Mouse (Mus musculus) liver, embryonic 11.5 days (tissue): ENCODE data around the gene Gm42906. TPM values are rescaled to one million over a fixed set of nuclear protein-coding genes. Genes with fewer than 3 reads are reported as not detected.

Experiments used
- ATAC-seq: fragments of 200-750 bp; cut with Nextera tagmentation; replicated peaks from 2 replicates; pipeline ENCODE4 v1.8.0; 2017; ENCODE audit warnings: moderate number of reproducible peaks, mild to moderate bottlenecking, moderate TSS enrichment, moderate library complexity; ENCODE audit not compliant: low FRiP score
- DNase-seq: peaks from one replicate; pipeline ENCODE4 v3.0.0-alpha.2; 2017; ENCODE audit warnings: low spot score
- H3K27ac ChIP-seq: fragments of 300-500 bp; sonication (generic); 2 replicates; pipeline ENCODE4 v1.5.1; 2014; ENCODE audit warnings: mild to moderate bottlenecking, low read depth, low read length, control low read depth
- H3K27me3 ChIP-seq: fragments of 300-500 bp; sonication (generic); replicated peaks from 2 replicates; pipeline ENCODE4 v1.6.1; 2014; ENCODE audit warnings: low read length, mixed read lengths; ENCODE audit not compliant: control insufficient read depth, insufficient read depth
- H3K36me3 ChIP-seq: fragments of 300-500 bp; sonication (generic); 2 replicates; pipeline ENCODE4 v1.6.1; 2014; ENCODE audit warnings: mild to moderate bottlenecking, low read length, moderate library complexity, mixed read lengths; ENCODE audit not compliant: control insufficient read depth, insufficient read depth
- H3K4me1 ChIP-seq: fragments of 300-500 bp; sonication (generic); replicated peaks from 2 replicates; pipeline ENCODE4 v1.6.1; 2014; ENCODE audit warnings: low read length, mixed read lengths; ENCODE audit not compliant: control insufficient read depth, insufficient read depth
- H3K4me2 ChIP-seq: fragments of 300-500 bp; sonication (generic); 2 replicates; pipeline ENCODE4 v1.6.1; 2014; ENCODE audit warnings: mild to moderate bottlenecking, control low read depth, moderate library complexity
- H3K4me3 ChIP-seq: fragments of 300-500 bp; sonication (generic); 2 replicates; pipeline ENCODE4 v1.5.1; 2014; ENCODE audit warnings: low read depth, low read length, control low read depth
- H3K9ac ChIP-seq: fragments of 300-500 bp; sonication (generic); 2 replicates; pipeline ENCODE4 v1.6.1; 2014; ENCODE audit warnings: low read depth, low read length, control low read depth
- H3K9me3 ChIP-seq: fragments of 300-500 bp; sonication (generic); 2 replicates; pipeline ENCODE4 v1.6.1; 2016; ENCODE audit warnings: low read length, inconsistent platforms, mixed read lengths; ENCODE audit not compliant: control insufficient read depth
- WGBS: fragments of 180-500 bp; shearing (Covaris S2); extraction: QIAGEN DNeasy Blood & Tissue Kit; methylation state at CpG from one replicate; pipeline ENCODE4 v1.1.7; 2014; 5-methylcytosine and 5-hydroxymethylcytosine counted together
- polyA plus RNA-seq: library from polyadenylated mRNA; unstranded; fragments of >200 nt; fragmentation: Nextera tagmentation; extraction: Ambion mirVana; gene quantifications from 2 replicates; pipeline ENCODE4 v1.2.1, GENCODE M21; 2014

Gm42906 gene
- polyA plus RNA-seq, 1 experiment from 2014 or later = not detected

DNA sequence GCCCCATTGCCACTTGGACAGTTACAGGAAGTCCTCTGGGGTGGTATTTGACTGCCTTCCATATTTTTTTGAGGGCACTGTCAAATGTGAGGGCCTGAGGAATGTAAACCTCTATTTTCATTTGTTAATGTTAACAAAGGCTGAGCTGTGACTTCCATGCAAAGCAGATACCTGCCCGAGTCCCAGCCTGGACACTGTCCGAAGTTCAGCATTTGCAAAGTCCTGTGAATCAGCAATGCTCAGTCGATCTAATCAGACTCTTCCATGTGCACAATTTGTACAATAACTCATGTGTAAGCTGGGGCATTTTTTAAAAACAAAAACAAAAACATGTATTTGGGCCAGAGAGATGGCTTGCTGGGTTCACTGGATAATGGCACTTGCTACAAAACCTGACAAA lies 265.3 kb downstream of the Gm42906 start:
- H3K4me2 ChIP-seq = no peak overlapping the region
- H3K4me3 ChIP-seq = no peak overlapping the region

DNA sequence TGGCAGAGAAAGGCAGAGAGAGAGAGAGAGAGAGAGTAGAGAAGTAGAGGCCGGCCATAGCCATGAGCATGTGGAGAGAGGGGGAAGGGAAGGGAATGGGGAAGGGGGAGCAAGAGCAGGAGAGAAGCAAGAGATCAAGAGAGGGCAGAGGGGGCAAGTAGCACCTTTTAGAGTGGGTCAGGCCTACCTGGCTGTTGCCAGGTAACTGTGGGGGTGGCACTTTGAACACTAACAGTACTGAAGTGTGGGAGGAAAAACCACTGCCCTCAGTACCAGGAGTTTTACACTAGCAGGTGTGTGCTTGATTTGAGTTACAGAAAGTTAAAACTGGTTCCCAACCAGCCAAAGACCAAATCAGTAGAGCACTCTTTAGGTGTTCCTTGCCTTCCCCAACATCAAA lies 272.7 kb downstream of the Gm42906 start:
- H3K27me3 ChIP-seq = no peaks in the 10 kb centered on the region
- H3K27ac ChIP-seq = no peak overlapping the region
- H3K4me3 ChIP-seq = no peak overlapping the region
- no peak for DNase-seq
- no peak overlapping the region for H3K9ac ChIP-seq
- H3K4me1 ChIP-seq = peaks cover 4% of the 10 kb centered on the region; the same call in 1 of the 2 replicates
- no peak for ATAC-seq
- no peaks in the 10 kb centered on the region for H3K9me3 ChIP-seq
- no peaks in the 10 kb centered on the region for H3K36me3 ChIP-seq
- H3K4me2 ChIP-seq = no peak overlapping the region
- WGBS = 65% methylated on average over 1 of the region's 1 CpGs

More for the DNA sequence above, 265.3 kb downstream of the Gm42906 start:
- H3K27me3 ChIP-seq = no peaks in the 10 kb centered on the region
- DNase-seq = no peak
- WGBS = 80% methylated on average over 3 of the region's 3 CpGs
- no peak overlapping the region for H3K27ac ChIP-seq
- H3K36me3 ChIP-seq = no peaks in the 10 kb centered on the region
- no peaks in the 10 kb centered on the region for H3K9me3 ChIP-seq
- H3K4me1 ChIP-seq = no peaks in the 10 kb centered on the region
- no peak overlapping the region for H3K9ac ChIP-seq
- ATAC-seq = no peak

DNA sequence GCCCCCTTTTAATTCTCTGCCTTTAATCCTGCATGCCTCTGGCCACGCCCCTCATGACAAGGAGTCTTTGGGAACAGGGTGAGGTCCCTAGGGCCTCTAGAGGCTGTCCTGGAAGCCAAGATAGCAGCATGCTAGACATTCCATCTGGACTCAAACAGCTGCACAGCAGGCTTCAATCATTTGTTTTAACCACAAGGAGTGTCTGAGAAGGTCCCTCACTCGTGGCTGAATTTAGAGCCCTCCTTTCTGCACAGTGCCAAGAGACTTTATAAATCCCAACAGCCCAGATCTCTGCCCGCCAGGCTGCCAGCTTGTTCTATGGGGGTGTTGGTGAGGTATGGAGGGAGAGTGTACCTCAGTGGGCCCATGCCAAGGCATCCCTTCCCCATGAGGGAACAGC lies 273.2 kb downstream of the Gm42906 start:
- no peak overlapping the region for H3K27ac ChIP-seq
- H3K9me3 ChIP-seq = no peaks in the 10 kb centered on the region
- no peak overlapping the region for H3K4me2 ChIP-seq
- ATAC-seq (peak; percentile 60), DNase-seq (no peak)
- no peak overlapping the region for H3K9ac ChIP-seq
- no peaks in the 10 kb centered on the region for H3K27me3 ChIP-seq
- H3K4me3 ChIP-seq = no peak overlapping the region
- H3K4me1 ChIP-seq = peaks cover 4% of the 10 kb centered on the region; the same call in 1 of the 2 replicates
- 43% methylated on average over 3 of the region's 3 CpGs for WGBS
- no peaks in the 10 kb centered on the region for H3K36me3 ChIP-seq

DNA sequence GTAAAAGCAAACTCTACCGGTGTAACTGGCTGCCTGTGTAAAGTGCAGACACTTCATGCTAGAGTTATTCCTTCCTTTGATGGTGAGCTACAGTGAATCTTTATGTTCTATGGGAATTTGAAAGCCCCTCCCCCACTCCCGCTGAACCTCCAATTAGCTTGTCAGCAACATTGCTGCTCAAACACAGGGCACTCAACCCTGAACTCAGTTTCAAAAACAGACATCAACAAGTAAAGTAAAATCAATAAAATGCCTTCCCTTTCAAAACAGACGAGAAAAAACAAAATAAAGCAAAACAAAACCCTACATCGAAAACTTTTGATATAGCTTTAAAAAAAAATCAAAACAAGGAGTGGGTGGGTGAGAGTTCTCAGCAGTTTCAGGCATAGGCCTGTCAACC lies 273.9 kb downstream of the Gm42906 start:
- DNase-seq = no peak
- no peak for ATAC-seq
- H3K27me3 ChIP-seq = no peaks in the 10 kb centered on the region
- H3K4me2 ChIP-seq = no peak overlapping the region
- H3K4me1 ChIP-seq = peaks cover 4% of the 10 kb centered on the region; the same call in 1 of the 2 replicates
- WGBS = 81% methylated on average over 4 of the region's 4 CpGs
- H3K9me3 ChIP-seq = no peaks in the 10 kb centered on the region
- H3K36me3 ChIP-seq = no peaks in the 10 kb centered on the region
- no peak overlapping the region for H3K4me3 ChIP-seq
- H3K9ac ChIP-seq = no peak overlapping the region
- H3K27ac ChIP-seq = no peak overlapping the region

DNA sequence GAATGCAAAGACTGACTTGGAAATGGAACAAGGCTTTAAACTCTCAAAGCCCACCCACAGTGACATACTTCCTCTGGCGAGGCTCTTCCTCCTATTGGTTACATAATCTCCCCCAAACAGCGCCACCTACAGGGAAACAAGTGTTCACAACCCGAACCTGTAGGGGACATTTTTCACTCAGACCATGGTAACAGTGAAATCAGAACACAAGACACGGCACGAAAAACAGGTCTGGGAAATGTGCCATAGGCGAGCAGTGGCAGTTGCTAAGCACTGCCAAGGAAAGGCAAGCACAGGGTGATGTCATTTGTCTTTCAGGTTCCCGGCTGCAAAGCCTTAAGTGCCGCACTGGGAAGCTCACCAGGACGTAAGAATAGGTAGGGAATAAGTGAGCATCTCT lies 276.4 kb downstream of the Gm42906 start:
- no peaks in the 10 kb centered on the region for H3K36me3 ChIP-seq
- H3K4me3 ChIP-seq = no peak overlapping the region
- H3K4me1 ChIP-seq = peaks cover 4% of the 10 kb centered on the region; the same call in 1 of the 2 replicates
- H3K27me3 ChIP-seq = no peaks in the 10 kb centered on the region
- H3K27ac ChIP-seq = no peak overlapping the region
- WGBS = 85% methylated on average over 9 of the region's 9 CpGs
- ATAC-seq (no peak), DNase-seq (no peak)
- H3K4me2 ChIP-seq = no peak overlapping the region
- H3K9ac ChIP-seq = no peak overlapping the region
- H3K9me3 ChIP-seq = no peaks in the 10 kb centered on the region

DNA sequence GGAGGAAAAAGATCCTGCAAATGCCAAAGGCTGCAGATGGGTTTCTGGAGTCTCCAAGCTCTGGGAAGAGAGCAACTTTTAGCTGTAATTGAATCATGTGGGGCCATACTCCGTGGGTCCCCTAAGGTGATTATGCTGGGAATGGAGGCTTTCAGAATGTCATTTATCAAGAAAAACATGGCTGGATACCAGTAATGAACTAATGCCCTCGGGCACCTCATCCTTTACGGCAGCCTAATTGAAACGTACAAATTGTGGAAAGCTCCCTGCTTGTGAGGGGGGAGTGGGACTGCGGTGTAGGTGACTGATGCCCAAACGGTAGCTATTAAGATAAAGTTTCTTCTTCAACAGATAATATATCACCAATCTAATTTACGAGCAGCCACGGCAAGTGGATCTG lies 278.5 kb downstream of the Gm42906 start:
- Histone ChIP-seq H3K27ac (no peak overlapping the region), H3K4me1 (no peaks in the 10 kb centered on the region), H3K4me3 (no peak overlapping the region), H3K27me3 (no peaks in the 10 kb centered on the region), H3K4me2 (no peak overlapping the region), H3K9ac (no peak overlapping the region), H3K9me3 (no peaks in the 10 kb centered on the region), H3K36me3 (no peaks in the 10 kb centered on the region)
- 62% methylated on average over 8 of the region's 8 CpGs for WGBS
- DNase-seq (no peak), ATAC-seq (no peak)

DNA sequence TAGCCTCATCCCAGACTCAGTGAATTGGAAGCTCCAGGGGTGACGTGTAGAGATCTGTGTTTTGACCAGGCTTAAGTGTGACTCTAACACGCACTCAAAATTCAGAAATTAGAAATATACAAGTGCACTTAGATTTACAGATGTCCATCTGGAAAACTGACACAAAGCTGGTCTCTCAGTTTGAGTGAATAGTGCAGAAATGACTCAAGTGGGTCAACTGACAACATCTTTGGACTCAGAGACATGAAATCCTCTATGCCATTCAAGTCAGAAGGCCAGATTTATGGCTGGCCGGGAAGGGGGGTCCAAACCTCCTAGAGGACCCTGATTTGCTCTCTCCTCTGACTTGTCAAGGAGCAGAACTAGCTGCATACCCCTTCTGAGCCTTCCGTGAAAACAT lies 279.9 kb downstream of the Gm42906 start:
- no peak for ATAC-seq
- no peak overlapping the region for H3K4me3 ChIP-seq
- H3K9ac ChIP-seq = no peak overlapping the region
- WGBS = 85% methylated on average over 4 of the region's 4 CpGs
- H3K9me3 ChIP-seq = no peaks in the 10 kb centered on the region
- no peak overlapping the region for H3K27ac ChIP-seq
- no peak overlapping the region for H3K4me2 ChIP-seq
- DNase-seq = no peak
- H3K36me3 ChIP-seq = no peaks in the 10 kb centered on the region
- no peaks in the 10 kb centered on the region for H3K27me3 ChIP-seq
- peaks cover 5% of the 10 kb centered on the region; the same call in 1 of the 2 replicates for H3K4me1 ChIP-seq

DNA sequence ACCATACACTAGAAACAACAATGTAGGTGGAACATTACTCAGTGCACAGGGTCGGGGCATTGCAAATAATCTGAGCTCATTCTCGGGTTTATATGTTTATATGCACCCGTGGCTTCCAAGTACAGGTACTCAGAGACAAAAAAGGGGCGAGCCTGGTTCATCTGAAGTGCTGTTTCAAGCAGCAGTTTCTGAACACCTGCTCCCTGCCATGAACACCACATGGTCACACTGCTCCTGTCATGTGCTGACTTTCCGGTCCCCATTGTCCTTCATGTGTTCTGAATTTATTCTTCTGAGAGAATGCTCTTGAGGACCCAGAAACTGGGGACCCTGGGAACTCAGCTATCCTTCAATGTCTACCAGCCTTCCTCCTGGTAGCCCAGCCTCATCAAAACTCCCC lies 282.2 kb downstream of the Gm42906 start:
- Histone ChIP-seq H3K9me3 (no peaks in the 10 kb centered on the region), H3K4me2 (no peak overlapping the region), H3K4me3 (no peak overlapping the region), H3K9ac (no peak overlapping the region), H3K4me1 (peaks cover 5% of the 10 kb centered on the region; the same call in 1 of the 2 replicates), H3K36me3 (no peaks in the 10 kb centered on the region), H3K27me3 (no peaks in the 10 kb centered on the region), H3K27ac (no peak overlapping the region)
- DNase-seq = no peak
- 70% methylated on average over 5 of the region's 5 CpGs for WGBS
- no peak for ATAC-seq

DNA sequence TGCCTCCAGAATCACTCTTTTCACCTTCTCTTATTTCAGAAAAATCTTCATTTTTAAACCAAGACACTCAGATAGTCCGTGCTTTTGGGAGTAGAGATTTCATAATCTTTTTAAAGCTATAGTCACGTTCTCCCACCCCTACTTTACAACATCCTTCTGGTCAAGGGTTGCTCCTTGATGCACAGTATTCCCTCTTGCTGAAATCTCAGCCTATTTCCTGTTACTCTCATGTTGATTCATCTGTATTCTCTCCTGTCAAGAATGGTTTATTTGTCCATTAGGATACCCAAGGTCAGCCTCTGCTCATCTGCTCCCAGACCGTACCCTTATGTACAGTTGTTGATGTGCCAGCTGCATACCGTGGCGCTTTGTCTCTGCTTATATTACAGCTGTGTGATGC lies 284.0 kb downstream of the Gm42906 start:
- Histone ChIP-seq H3K9ac (no peak overlapping the region), H3K36me3 (no peaks in the 10 kb centered on the region), H3K4me1 (peaks cover 5% of the 10 kb centered on the region; the same call in 1 of the 2 replicates), H3K4me3 (no peak overlapping the region), H3K27me3 (no peaks in the 10 kb centered on the region), H3K27ac (no peak overlapping the region), H3K4me2 (no peak overlapping the region), H3K9me3 (no peaks in the 10 kb centered on the region)
- WGBS = 71% methylated on average over 5 of the region's 5 CpGs
- DNase-seq (no peak), ATAC-seq (no peak)
